Mouse (Mus musculus): ENCODE measurements around the gene Gm21721. TPM values are rescaled to one million over a fixed set of nuclear protein-coding genes. Genes with fewer than 3 reads are reported as not detected.
"Not testable (repeated sequence)": the region's sequence is repeated elsewhere in the genome, so short reads cannot be mapped to it uniquely, and the experiment has no call there.

Gm21721 gene
- not detected in 2 replicates for total RNA-seq (2014; rRNA removed)
- not detected in 2 replicates for polyA plus RNA-seq (2012; rRNA removed)

- WGBS: 0% methylated on average over 1 of the region's 2 CpGs
- H3K4me1 ChIP-seq (ENCODE audit: control insufficient read depth, insufficient read depth, low read length); H3K4me3 ChIP-seq (ENCODE audit: insufficient read depth, low read depth, low read length); H3K9ac ChIP-seq (ENCODE audit: low read depth, low read length); DNase-seq (ENCODE audit: extremely low read depth, low read depth, low spot score); H3K36me3 ChIP-seq (ENCODE audit: control insufficient read depth, insufficient read depth, low read length); H3K27ac ChIP-seq (replicated peaks; ENCODE audit: insufficient read depth, low read depth, low read length); H3K27me3 ChIP-seq (ENCODE audit: control insufficient read depth, insufficient read depth, low read length); H3K79me2 ChIP-seq (ENCODE audit: control insufficient read depth, insufficient read depth, low read length): not testable (repeated sequence)
Measured at GRCm38 (mm10) chrY:9202090-9202489, at the start of gene Gm21721. TSS of gene Gm21721 (minus strand) at chrY:9202190.

Other genes with a start within 250 kb of the Gm21721 start
- gene Gm21292, start 68.3 kb downstream of the Gm21721 start, total RNA-seq (2014; rRNA removed): not detected in 2 replicates
- not detected in 2 replicates for gene Gm21292, start 68.3 kb downstream of the Gm21721 start, polyA plus RNA-seq (2012; rRNA removed)
- not detected in 2 replicates for gene Gm21812, start 145.0 kb upstream of the Gm21721 start, total RNA-seq (2014; rRNA removed)
- gene Gm21812, start 145.0 kb upstream of the Gm21721 start, polyA plus RNA-seq (2012; rRNA removed): not detected in 2 replicates
- not detected in 2 replicates for gene Gm21874, start 214.0 kb upstream of the Gm21721 start, total RNA-seq (2014; rRNA removed)
- not detected in 2 replicates for gene Gm21874, start 214.0 kb upstream of the Gm21721 start, polyA plus RNA-seq (2012; rRNA removed)

Data from liver, adult 2 months (tissue).